Mouse (Mus musculus): ENCODE measurements around the gene Nanos2. TPM values are rescaled to one million over a fixed set of nuclear protein-coding genes. Genes with fewer than 3 reads are reported as not detected.
A peak's percentile ranks its signal among the peaks of the same experiment; 100 is the strongest.

The Nanos2 gene
- polyA plus RNA-seq, 1 experiment = 0.07 TPM

DNA sequence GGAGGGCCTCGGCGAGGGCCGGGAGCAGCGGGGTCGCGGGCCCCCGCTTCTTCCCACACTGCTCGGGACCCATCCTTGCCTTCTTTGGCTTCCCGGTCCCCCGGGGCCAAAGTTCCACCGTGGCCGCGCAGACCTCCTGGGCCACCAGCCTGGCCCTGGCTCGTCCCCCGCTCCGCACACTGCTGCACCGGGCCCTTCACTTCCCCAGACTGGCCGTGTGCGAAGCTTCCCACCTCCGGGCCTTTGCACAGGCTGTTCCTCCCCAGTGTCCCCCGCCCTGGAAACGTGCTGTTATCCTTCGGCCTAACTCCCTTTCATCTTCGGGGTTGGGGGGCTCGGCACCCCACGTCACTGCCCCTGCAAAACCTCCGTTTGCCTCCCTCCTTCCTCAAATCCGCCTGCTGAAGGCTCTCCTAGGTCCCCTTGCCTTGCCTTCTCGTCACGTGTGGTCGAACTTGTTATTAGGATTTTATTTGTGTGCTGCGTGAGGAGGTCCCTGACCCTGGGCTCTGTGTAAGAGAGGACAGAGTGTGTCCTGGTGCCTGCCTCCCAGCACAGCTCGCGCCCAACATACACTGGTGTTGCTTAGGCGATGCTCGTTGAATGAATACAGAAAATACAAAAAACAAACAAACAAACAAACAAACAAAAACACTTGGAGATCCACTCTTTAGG, 37.5 kb downstream of the Nanos2 start:
- no peak for DNase-seq
- TF ChIP-seq CTCF (IDR thresholded peaks at IDR 0.05; ENCODE audit: insufficient read depth, low read length) (no peak), POLR2A (IDR thresholded peaks at IDR 0.05; ENCODE audit: borderline replicate concordance, extremely low read depth, low read depth, low read length) (no peak)
- peak overlapping the region; percentile 86 for H3K4me3 ChIP-seq (replicated peaks; ENCODE audit: extremely low read depth, low read depth, low read length)
- H3K4me1 ChIP-seq (ENCODE audit: control insufficient read depth, insufficient read depth, low read length) = peaks cover 7% of the 10 kb centered on the region
- WGBS = 1% methylated on average over 35 of the region's 36 CpGs

DNA sequence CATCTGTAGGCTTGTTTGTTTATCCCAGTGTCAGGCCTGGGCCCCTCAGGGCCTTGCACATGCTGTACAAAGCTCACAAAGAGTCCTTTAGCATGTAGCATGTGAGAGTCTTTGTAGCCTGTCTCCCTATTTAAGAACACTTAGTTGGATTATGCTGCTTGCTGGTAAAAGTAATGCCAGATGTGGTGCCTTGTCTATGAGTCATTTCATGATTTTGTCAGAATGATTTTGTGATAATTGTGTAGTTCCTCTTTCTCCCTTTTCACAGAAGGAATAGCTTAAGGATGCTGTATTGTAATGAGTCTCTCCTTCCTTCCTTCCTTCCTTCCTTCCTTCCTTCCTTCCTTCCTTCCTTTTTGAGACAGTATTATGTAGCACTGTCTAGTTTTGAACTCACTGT, 40.9 kb downstream of the Nanos2 start:
- Histone ChIP-seq H3K4me3 (replicated peaks; ENCODE audit: extremely low read depth, low read depth, low read length) (no peak overlapping the region), H3K4me1 (ENCODE audit: control insufficient read depth, insufficient read depth, low read length) (peaks cover 7% of the 10 kb centered on the region)
- TF ChIP-seq POLR2A (IDR thresholded peaks at IDR 0.05; ENCODE audit: borderline replicate concordance, extremely low read depth, low read depth, low read length) (no peak), CTCF (IDR thresholded peaks at IDR 0.05; ENCODE audit: insufficient read depth, low read length) (no peak)
- DNase-seq = no peak

DNA sequence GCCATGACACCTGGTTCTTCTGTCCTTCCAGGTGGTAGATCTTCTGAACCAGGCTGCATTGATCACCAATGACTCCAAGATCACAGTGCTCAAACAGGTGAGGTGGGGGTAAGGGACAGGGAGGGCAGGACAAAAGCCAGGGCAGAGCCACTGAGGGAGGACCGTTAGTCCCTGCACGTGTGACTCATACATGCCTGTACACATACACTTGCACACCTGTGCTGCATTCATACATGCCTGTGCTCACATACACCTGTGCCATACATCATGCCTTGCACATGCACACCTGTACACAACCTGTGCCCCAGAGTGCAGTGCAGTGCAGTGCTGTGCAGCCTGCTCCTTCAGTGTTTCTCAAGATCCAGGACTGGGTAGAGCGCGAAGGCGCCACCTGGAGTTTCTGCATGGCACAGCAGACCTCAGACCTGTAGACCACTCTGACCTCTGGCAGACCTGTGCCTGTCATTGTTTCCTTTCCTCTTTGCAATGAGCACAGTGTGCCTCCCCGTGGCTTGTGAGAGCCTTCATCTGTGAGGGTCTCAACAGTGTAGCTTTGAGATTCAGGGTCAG, 42.0 kb downstream of the Nanos2 start:
- peak; percentile 45 for DNase-seq
- no peak overlapping the region for H3K4me3 ChIP-seq (replicated peaks; ENCODE audit: extremely low read depth, low read depth, low read length)
- 62% methylated on average over 6 of the region's 6 CpGs for WGBS
- H3K4me1 ChIP-seq (ENCODE audit: control insufficient read depth, insufficient read depth, low read length) = peaks cover 7% of the 10 kb centered on the region
- no peak for TF ChIP-seq POLR2A (IDR thresholded peaks at IDR 0.05; ENCODE audit: borderline replicate concordance, extremely low read depth, low read depth, low read length)
- TF ChIP-seq CTCF (IDR thresholded peaks at IDR 0.05; ENCODE audit: insufficient read depth, low read length) = peak; percentile 85

- Histone ChIP-seq H3K4me1 (ENCODE audit: control insufficient read depth, insufficient read depth, low read length) (no peaks in the 10 kb centered on the region), H3K4me3 (replicated peaks; ENCODE audit: extremely low read depth, low read depth, low read length) (no peak overlapping the region)
- WGBS = 78% methylated on average over 4 of the region's 4 CpGs
- no peak for TF ChIP-seq CTCF (IDR thresholded peaks at IDR 0.05; ENCODE audit: insufficient read depth, low read length)
- TF ChIP-seq POLR2A (IDR thresholded peaks at IDR 0.05; ENCODE audit: borderline replicate concordance, extremely low read depth, low read depth, low read length) = no peak
- no peak for DNase-seq
These were observed 44.4 kb downstream of the Nanos2 start for GRCm38 (mm10) chr7:19031641-19032040.

Other genes starting within 250 kb of the Nanos2 start
- gene Psg19, start 188.9 kb upstream of the Nanos2 start, polyA plus RNA-seq (2012; rRNA removed) = 0.07 TPM in 1 of 2 replicates, not detected in the other
- gene Psg17, start 165.8 kb upstream of the Nanos2 start, polyA plus RNA-seq (2012; rRNA removed) = 0.27 and 1.1 TPM in 2 replicates
- 17.1 and 27.9 TPM in 2 replicates for gene Mill2, start 147.4 kb upstream of the Nanos2 start, polyA plus RNA-seq (2012; rRNA removed)
- gene Pglyrp1, start 116.1 kb upstream of the Nanos2 start, polyA plus RNA-seq (2012; rRNA removed) = 46.7 and 112 TPM in 2 replicates
- gene Ccdc61, start 77.0 kb upstream of the Nanos2 start, polyA plus RNA-seq (2012; rRNA removed) = 22.7 and 26.9 TPM in 2 replicates
- 4.2 and 5.0 TPM in 2 replicates for gene Nova2, start 61.5 kb upstream of the Nanos2 start, polyA plus RNA-seq (2012; rRNA removed)
- gene Mypop, start 3.8 kb downstream of the Nanos2 start, polyA plus RNA-seq (2012; rRNA removed) = 7.2 and 10.2 TPM in 2 replicates
- gene Irf2bp1, start 16.6 kb downstream of the Nanos2 start, polyA plus RNA-seq (2012; rRNA removed) = 34.7 and 39.9 TPM in 2 replicates
- 0.39 and 0.60 TPM in 2 replicates for gene Foxa3, start 36.1 kb downstream of the Nanos2 start, polyA plus RNA-seq (2012; rRNA removed)
- 69.3 and 76.1 TPM in 2 replicates for gene Sympk, start 37.0 kb downstream of the Nanos2 start, polyA plus RNA-seq (2012; rRNA removed)
- gene Rsph6a, start 67.3 kb downstream of the Nanos2 start, polyA plus RNA-seq (2012; rRNA removed) = not detected in 2 replicates
- 94.6 and 101 TPM in 2 replicates for gene Dmwd, start 88.8 kb downstream of the Nanos2 start, polyA plus RNA-seq (2012; rRNA removed)
- 209 and 259 TPM in 2 replicates for gene Dmpk, start 96.4 kb downstream of the Nanos2 start, polyA plus RNA-seq (2012; rRNA removed)
- gene Six5, start 107.2 kb downstream of the Nanos2 start, polyA plus RNA-seq (2012; rRNA removed) = 39.6 and 47.2 TPM in 2 replicates
- not detected in 2 replicates for gene Gm4969, start 131.0 kb downstream of the Nanos2 start, polyA plus RNA-seq (2012; rRNA removed)
- gene Fbxo46, start 132.5 kb downstream of the Nanos2 start, polyA plus RNA-seq (2012; rRNA removed) = 10.7 and 12.3 TPM in 2 replicates
- 11.1 and 14.9 TPM in 2 replicates for gene Qpctl, start 161.9 kb downstream of the Nanos2 start, polyA plus RNA-seq (2012; rRNA removed)
- gene Snrpd2, start 162.3 kb downstream of the Nanos2 start, polyA plus RNA-seq (2012; rRNA removed) = 16.2 and 20.1 TPM in 2 replicates
- gene Gipr, start 178.7 kb downstream of the Nanos2 start, polyA plus RNA-seq (2012; rRNA removed) = 0.19 and 0.24 TPM in 2 replicates
- gene Eml2, start 189.0 kb downstream of the Nanos2 start, polyA plus RNA-seq (2012; rRNA removed) = 73.7 and 81.5 TPM in 2 replicates
- gene Gpr4, start 225.1 kb downstream of the Nanos2 start, polyA plus RNA-seq (2012; rRNA removed) = 21.6 and 29.5 TPM in 2 replicates
- 24.6 and 27.6 TPM in 2 replicates for gene Opa3, start 240.9 kb downstream of the Nanos2 start, polyA plus RNA-seq (2012; rRNA removed)